Mouse (Mus musculus) heart, postnatal 0 days (tissue): Measurements from ENCODE around the gene Dock4. TPM values are rescaled to one million over a fixed set of nuclear protein-coding genes. Genes with fewer than 3 reads are reported as not detected.

Experiments used
- ATAC-seq: fragments of 200-750 bp; cut with Nextera tagmentation; 2 replicates; pipeline ENCODE4 v1.8.0; 2017; ENCODE audit warnings: low read depth, moderate number of reproducible peaks, moderate library complexity; ENCODE audit not compliant: insufficient read depth
- DNase-seq: peaks from one replicate; pipeline ENCODE4 v3.0.0-alpha.2; 2016; ENCODE audit warnings: low spot score
- H3K27ac ChIP-seq: fragments of 300-500 bp; sonication (generic); 2 replicates; pipeline ENCODE4 v1.5.1; 2014; ENCODE audit warnings: low read depth, mild to moderate bottlenecking
- H3K27me3 ChIP-seq: fragments of 300-500 bp; sonication (generic); 2 replicates; pipeline ENCODE4 v1.6.1; 2014; ENCODE audit warnings: low read length, mixed read lengths; ENCODE audit not compliant: control insufficient read depth, insufficient read depth
- H3K36me3 ChIP-seq: fragments of 300-500 bp; sonication (generic); replicated peaks from 2 replicates; pipeline ENCODE4 v1.6.1; 2014; ENCODE audit warnings: low read length, mixed read lengths; ENCODE audit not compliant: control insufficient read depth, insufficient read depth
- H3K4me1 ChIP-seq: fragments of 300-500 bp; sonication (generic); 2 replicates; pipeline ENCODE4 v1.6.1; 2014; ENCODE audit warnings: antibody characterized with exemption; ENCODE audit not compliant: control insufficient read depth, insufficient read depth
- H3K4me2 ChIP-seq: fragments of 300-500 bp; sonication (generic); 2 replicates; pipeline ENCODE4 v1.6.1; 2014; ENCODE audit warnings: low read depth, mild to moderate bottlenecking, low read length, moderate library complexity
- H3K4me3 ChIP-seq: fragments of 300-500 bp; sonication (generic); 2 replicates; pipeline ENCODE4 v1.5.1; 2014; ENCODE audit warnings: low read depth, low read length
- H3K9ac ChIP-seq: fragments of 300-500 bp; sonication (generic); replicated peaks from 2 replicates; pipeline ENCODE4 v1.6.1; 2014; ENCODE audit warnings: low read depth, low read length, mixed read lengths
- H3K9me3 ChIP-seq: fragments of 300-500 bp; sonication (generic); replicated peaks from 2 replicates; pipeline ENCODE4 v1.6.1; 2016; ENCODE audit warnings: low read length; ENCODE audit not compliant: control insufficient read depth
- CTCF ChIP-seq: IDR thresholded peaks from 2 replicates; pipeline ENCODE4 v1.5.1; 2016; ENCODE audit warnings: antibody characterized with exemption, control low read depth, low read depth
- EP300 ChIP-seq: IDR thresholded peaks from 2 replicates; pipeline ENCODE4 v1.6.1; 2016; ENCODE audit warnings: antibody characterized with exemption, low read depth
- WGBS: fragments of 180-500 bp; shearing (Covaris S2); extraction: QIAGEN DNeasy Blood & Tissue Kit; methylation state at CpG from one replicate; pipeline ENCODE4 v1.1.7; 2014; 5-methylcytosine and 5-hydroxymethylcytosine counted together
- polyA plus RNA-seq: library from polyadenylated mRNA; unstranded; fragments of >200 nt; fragmentation: Nextera tagmentation; extraction: Ambion mirVana; gene quantifications from 2 replicates; pipeline ENCODE4 v1.2.1, GENCODE M21; 2015
- total RNA-seq: library from RNA; depleted of rRNA; stranded (reverse); fragments of >200 nt; gene quantifications from 2 replicates; pipeline ENCODE4 v1.2.3, GENCODE M21; 2014; ENCODE audit warnings: low replicate concordance

Gene Dock4
- total and polyA plus RNA-seq, 2 experiments from 2014 or later = 4.2 to 9.2 TPM

GRCm38 (mm10) chr12:40801456-40801855 is 355.7 kb downstream of the Dock4 start:
- 70% methylated on average over 3 of the region's 3 CpGs for WGBS
- H3K27me3 ChIP-seq = no peaks in the 10 kb centered on the region
- H3K9ac ChIP-seq = no peak overlapping the region
- H3K9me3 ChIP-seq = no peaks in the 10 kb centered on the region
- no peak for TF ChIP-seq CTCF
- no peak for TF ChIP-seq EP300
- ATAC-seq = no peak
- H3K4me1 ChIP-seq = no peaks in the 10 kb centered on the region
- H3K4me2 ChIP-seq = no peak overlapping the region
- no peak overlapping the region for H3K4me3 ChIP-seq
- no peak overlapping the region for H3K27ac ChIP-seq
- DNase-seq = no peak
- H3K36me3 ChIP-seq = no peaks in the 10 kb centered on the region

GRCm38 (mm10) chr12:40805257-40805656 is 359.5 kb downstream of the Dock4 start:
- WGBS = 84% methylated on average over 2 of the region's 2 CpGs
- Histone ChIP-seq H3K4me3 (no peak overlapping the region), H3K4me1 (no peaks in the 10 kb centered on the region), H3K4me2 (no peak overlapping the region), H3K9me3 (no peaks in the 10 kb centered on the region), H3K36me3 (0 out of 2 replicates have a peak, but pooled peaks cover 7% of the 10 kb centered on the region), H3K27ac (no peak overlapping the region), H3K9ac (no peak overlapping the region), H3K27me3 (no peaks in the 10 kb centered on the region)
- TF ChIP-seq EP300 (no peak), CTCF (no peak)
- DNase-seq (no peak), ATAC-seq (no peak)

GRCm38 (mm10) chr12:40807916-40808315 is 362.2 kb downstream of the Dock4 start:
- Histone ChIP-seq H3K9me3 (no peaks in the 10 kb centered on the region), H3K27ac (no peak overlapping the region), H3K9ac (no peak overlapping the region), H3K4me1 (no peaks in the 10 kb centered on the region), H3K27me3 (no peaks in the 10 kb centered on the region), H3K36me3 (0 out of 2 replicates have a peak, but pooled peaks cover 16% of the 10 kb centered on the region), H3K4me2 (no peak overlapping the region), H3K4me3 (no peak overlapping the region)
- TF ChIP-seq EP300 (no peak), CTCF (no peak)
- DNase-seq (no peak), ATAC-seq (no peak)
- WGBS = 87% methylated on average over 1 of the region's 1 CpGs

GRCm38 (mm10) chr12:40813474-40813873 is 367.7 kb downstream of the Dock4 start:
- ATAC-seq = no peak
- no peak overlapping the region for H3K4me3 ChIP-seq
- H3K27ac ChIP-seq = no peak overlapping the region
- no peak overlapping the region for H3K4me2 ChIP-seq
- 0 out of 2 replicates have a peak, but pooled peaks cover 10% of the 10 kb centered on the region for H3K36me3 ChIP-seq
- H3K9me3 ChIP-seq = no peaks in the 10 kb centered on the region
- H3K27me3 ChIP-seq = no peaks in the 10 kb centered on the region
- no peak for DNase-seq
- H3K9ac ChIP-seq = no peak overlapping the region
- TF ChIP-seq EP300 = no peak
- TF ChIP-seq CTCF = no peak
- 25% methylated on average over 2 of the region's 2 CpGs for WGBS
- no peaks in the 10 kb centered on the region for H3K4me1 ChIP-seq

GRCm38 (mm10) chr12:40814659-40815363 is 369.1 kb downstream of the Dock4 start:
- Histone ChIP-seq H3K27ac (no peak overlapping the region), H3K9me3 (no peaks in the 10 kb centered on the region), H3K4me1 (no peaks in the 10 kb centered on the region), H3K4me3 (no peak overlapping the region), H3K27me3 (no peaks in the 10 kb centered on the region), H3K9ac (no peak overlapping the region), H3K4me2 (no peak overlapping the region), H3K36me3 (0 out of 2 replicates have a peak, but pooled peaks cover 10% of the 10 kb centered on the region)
- ATAC-seq = no peak
- TF ChIP-seq EP300 = no peak
- TF ChIP-seq CTCF = peak; percentile 64
- peak; percentile 35 for DNase-seq
